Mouse (Mus musculus): ENCODE measurements around the gene Tfeb. TPM values are rescaled to one million over a fixed set of nuclear protein-coding genes. Genes with fewer than 3 reads are reported as not detected.

Gene Tfeb
- total and polyA plus RNA-seq, 3 experiments = 16.4 to 22.8 TPM; not detected in 1

- Histone ChIP-seq H3K4me1 (ENCODE audit: control insufficient read depth in 1 of 2, insufficient read depth in 2 of 2, low read length in 2 of 2) (peaks cover 2 to 32% of the 10 kb centered on the region in 2 experiments), H3K79me2 (ENCODE audit: control insufficient read depth, insufficient read depth, low read length, poor library complexity) (peaks cover 1% of the 10 kb centered on the region; the same call in 1 of the 2 replicates), H3K9ac (ENCODE audit: control insufficient read depth, low read depth, low read length, poor library complexity, severe bottlenecking) (peak overlapping the region; percentile 87), H3K9me3 (replicated peaks; ENCODE audit: insufficient read depth, low read length) (no peaks in the 10 kb centered on the region), H3K27ac (ENCODE audit: control insufficient read depth, low read depth, low read length) (peak overlapping the region; percentile 70), H3K27me3 (ENCODE audit: control insufficient read depth in 1 of 2, insufficient read depth in 2 of 2, low read length in 2 of 2) (no peaks in the 10 kb centered on the region), H3K4me3 (ENCODE audit: control insufficient read depth in 1 of 2, insufficient read depth in 1 of 2, low read depth in 2 of 2, low read length in 2 of 2) (peak overlapping the region; percentile 83 to 91), H3K36me3 (ENCODE audit: control insufficient read depth in 1 of 2, insufficient read depth in 2 of 2, low read length in 2 of 2) (peaks cover 0 to 18% of the 10 kb centered on the region in 2 experiments; a peak in 2 of 4 replicates)
- peak; percentile 76 for DNase-seq (ENCODE audit: low read depth, low spot score)
- TF ChIP-seq MAZ (IDR thresholded peaks at IDR 0.05; ENCODE audit: low read depth, low read length) (no peak), ETS1 (IDR thresholded peaks at IDR 0.05; ENCODE audit: low read depth, low read length) (no peak), BHLHE40 (IDR thresholded peaks at IDR 0.05; ENCODE audit: borderline replicate concordance, low read depth, low read length) (no peak), HCFC1 (IDR thresholded peaks at IDR 0.05; ENCODE audit: low read depth, low read length) (no peak), NRF1 (IDR thresholded peaks at IDR 0.05; ENCODE audit: insufficient read depth, low read depth, low read length, poor library complexity, severe bottlenecking) (peak; percentile 35; the same call in 1 of the 2 replicates), MAFK (IDR thresholded peaks at IDR 0.05; ENCODE audit: borderline replicate concordance, low read depth, low read length) (no peak), GABPA (IDR thresholded peaks at IDR 0.05; ENCODE audit: low read depth, low read length) (no peak), ZNF384 (IDR thresholded peaks at IDR 0.05; ENCODE audit: low read depth, low read length) (no peak), POLR2A (IDR thresholded peaks at IDR 0.05; ENCODE audit: control insufficient read depth in 1 of 2, insufficient read depth in 1 of 2, low read depth in 1 of 2, low read length in 2 of 2, poor library complexity in 1 of 2) (peak in 1 of 2 experiments; percentile 46; a peak in 1 of 4 replicates), NELFE (IDR thresholded peaks at IDR 0.05; ENCODE audit: low read depth, low read length) (peak; percentile 0; the same call in 1 of the 2 replicates)
Measured at GRCm38 (mm10) chr17:47738066-47738878, 1.4 kb downstream of the Tfeb start.

GRCm38 (mm10) chr17:47738879-47739798 lies 2.3 kb downstream of the Tfeb start:
- Histone ChIP-seq H3K27me3 (ENCODE audit: control insufficient read depth in 1 of 2, insufficient read depth in 2 of 2, low read length in 2 of 2) (no peaks in the 10 kb centered on the region), H3K79me2 (ENCODE audit: control insufficient read depth, insufficient read depth, low read length, poor library complexity) (peaks cover 1% of the 10 kb centered on the region; the same call in 1 of the 2 replicates), H3K4me1 (ENCODE audit: control insufficient read depth in 1 of 2, insufficient read depth in 2 of 2, low read length in 2 of 2) (peaks cover 5 to 37% of the 10 kb centered on the region in 2 experiments), H3K36me3 (ENCODE audit: control insufficient read depth in 1 of 2, insufficient read depth in 2 of 2, low read length in 2 of 2) (peaks cover 0 to 23% of the 10 kb centered on the region in 2 experiments; a peak in 2 of 4 replicates), H3K9ac (ENCODE audit: control insufficient read depth, low read depth, low read length, poor library complexity, severe bottlenecking) (peak overlapping the region; percentile 87), H3K27ac (ENCODE audit: control insufficient read depth, low read depth, low read length) (peak overlapping the region; percentile 20; the same call in 1 of the 2 replicates), H3K9me3 (replicated peaks; ENCODE audit: insufficient read depth, low read length) (no peaks in the 10 kb centered on the region), H3K4me3 (ENCODE audit: control insufficient read depth in 1 of 2, insufficient read depth in 1 of 2, low read depth in 2 of 2, low read length in 2 of 2) (peak overlapping the region; percentile 57 to 91; a peak in 3 of 4 replicates)
- peak; percentile 25 for DNase-seq (ENCODE audit: low read depth, low spot score)
- TF ChIP-seq ETS1 (IDR thresholded peaks at IDR 0.05; ENCODE audit: low read depth, low read length) = no peak
- TF ChIP-seq CHD1 (IDR thresholded peaks at IDR 0.05; ENCODE audit: low read depth, low read length) = no peak
- no peak for TF ChIP-seq NELFE (IDR thresholded peaks at IDR 0.05; ENCODE audit: low read depth, low read length)
- TF ChIP-seq CHD2 (IDR thresholded peaks at IDR 0.05; ENCODE audit: low read length) = no peak
- TF ChIP-seq USF2 (IDR thresholded peaks at IDR 0.05; ENCODE audit: borderline replicate concordance in 1 of 2, insufficient read depth in 1 of 2, low read depth in 1 of 2, low read length in 2 of 2) = no peak
- TF ChIP-seq ZKSCAN1 (IDR thresholded peaks at IDR 0.05; ENCODE audit: low read depth, low read length) = no peak
- no peak for TF ChIP-seq ZMIZ1 (IDR thresholded peaks at IDR 0.05; ENCODE audit: low read depth, low read length)
- no peak; the same call in 1 of the 2 replicates for TF ChIP-seq MAZ (IDR thresholded peaks at IDR 0.05; ENCODE audit: low read depth, low read length)
- no peak for TF ChIP-seq GATA1 (IDR thresholded peaks at IDR 0.05; ENCODE audit: low read depth, low read length)
- TF ChIP-seq USF1 (IDR thresholded peaks at IDR 0.05; ENCODE audit: low read depth, low read length) = no peak
- no peak for TF ChIP-seq MYB (IDR thresholded peaks at IDR 0.05; ENCODE audit: low read depth, low read length)
- no peak for TF ChIP-seq HCFC1 (IDR thresholded peaks at IDR 0.05; ENCODE audit: low read depth, low read length)
- no peak for TF ChIP-seq ZC3H11A (IDR thresholded peaks at IDR 0.05; ENCODE audit: low read depth, low read length)
